Mouse (Mus musculus) cortical plate, adult 2 months (tissue): Measurements from ENCODE around the gene Fscb.

Experiments
- CTCF ChIP-seq: fragments of 200-500 bp; IDR thresholded peaks from 2 replicates; pipeline ENCODE4 v1.5.1; 2011; ENCODE audit warnings: mild to moderate bottlenecking, control low read depth, low read length; ENCODE audit not compliant: insufficient read depth; ENCODE audit errors: extremely low read depth
- POLR2A ChIP-seq: fragments of 200-500 bp; IDR thresholded peaks from 2 replicates; pipeline ENCODE4 v1.6.1; 2011; ENCODE audit warnings: mild to moderate bottlenecking, low read length, control low read depth; ENCODE audit not compliant: insufficient read depth; ENCODE audit errors: extremely low read depth

GRCm38 (mm10) chr12:64455228-64455627 lies 19.3 kb downstream of the Fscb start:
- TF ChIP-seq CTCF (no peak), POLR2A (no peak)
